Mouse (Mus musculus) lung, adult 2 months (tissue): ENCODE results near the gene Ak9.

Source experiments
- CTCF ChIP-seq: fragments of 200-500 bp; IDR thresholded peaks from 2 replicates; pipeline ENCODE4 v1.5.1; 2011; ENCODE audit warnings: mild to moderate bottlenecking, low read length, control low read depth; ENCODE audit not compliant: insufficient read depth
- POLR2A ChIP-seq: fragments of 200-500 bp; IDR thresholded peaks from 2 replicates; pipeline ENCODE4 v1.6.1; 2011; ENCODE audit warnings: low read depth, mild to moderate bottlenecking, control low read depth, low read length, borderline replicate concordance; ENCODE audit errors: extremely low read depth

DNA sequence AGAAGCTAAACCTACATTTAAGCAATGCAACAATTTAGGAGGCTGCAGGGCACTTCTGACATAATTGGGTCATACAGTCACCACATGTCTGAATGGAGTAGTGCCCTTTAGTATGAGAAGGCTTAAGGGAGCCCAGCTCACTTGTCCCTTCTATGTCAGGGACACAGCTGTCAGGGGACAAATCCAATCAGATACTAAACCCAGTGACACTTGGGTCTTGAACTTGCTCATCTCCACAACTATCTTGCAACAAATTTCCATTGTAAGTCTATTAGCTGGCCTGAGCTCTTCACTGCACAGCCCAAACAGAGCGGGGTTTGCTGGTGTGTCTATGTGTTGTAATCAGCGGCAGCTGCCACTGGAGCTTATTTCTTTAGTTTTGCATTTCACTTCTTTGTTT is 119.9 kb downstream of the Ak9 start:
- TF ChIP-seq POLR2A (no peak), CTCF (no peak)
